Mouse (Mus musculus) hindbrain, embryonic 14.5 days (tissue): ENCODE measurements around the gene Tmx2. TPM values are rescaled to one million over a fixed set of nuclear protein-coding genes. Genes with fewer than 3 reads are reported as not detected.
"Not testable (repeated sequence)": the region's sequence is repeated elsewhere in the genome, so short reads cannot be mapped to it uniquely, and the experiment has no call there.

ENCODE experiments used
- ATAC-seq: fragments of 200-750 bp; cut with Nextera tagmentation; 2 replicates; pipeline ENCODE4 v1.8.0; 2017; ENCODE audit warnings: moderate number of reproducible peaks, mild to moderate bottlenecking, moderate TSS enrichment, moderate library complexity; ENCODE audit not compliant: low FRiP score
- DNase-seq: peaks from one replicate; pipeline ENCODE4 v3.0.0-alpha.2; 2015; ENCODE audit warnings: low spot score
- H3K27ac ChIP-seq: fragments of 300-500 bp; sonication (generic); 2 replicates; pipeline ENCODE4 v1.5.1; 2014; ENCODE audit warnings: mild to moderate bottlenecking, moderate library complexity
- H3K27me3 ChIP-seq: fragments of 300-500 bp; sonication (generic); 2 replicates; pipeline ENCODE4 v1.6.1; 2014; ENCODE audit warnings: mild to moderate bottlenecking, low read length, mixed read lengths; ENCODE audit not compliant: control insufficient read depth, insufficient read depth
- H3K36me3 ChIP-seq: fragments of 300-500 bp; sonication (generic); replicated peaks from 2 replicates; pipeline ENCODE4 v1.6.1; 2014; ENCODE audit not compliant: control insufficient read depth, insufficient read depth
- H3K4me1 ChIP-seq: fragments of 300-500 bp; sonication (generic); replicated peaks from 2 replicates; pipeline ENCODE4 v1.6.1; 2014; ENCODE audit warnings: antibody characterized with exemption, low read length, mixed read lengths; ENCODE audit not compliant: control insufficient read depth, insufficient read depth
- H3K4me2 ChIP-seq: fragments of 300-500 bp; sonication (generic); replicated peaks from 2 replicates; pipeline ENCODE4 v1.6.1; 2014; ENCODE audit warnings: mild to moderate bottlenecking, moderate library complexity
- H3K4me3 ChIP-seq: fragments of 300-500 bp; sonication (generic); replicated peaks from 2 replicates; pipeline ENCODE4 v1.5.1; 2014; ENCODE audit warnings: mild to moderate bottlenecking, low read length
- H3K9ac ChIP-seq: fragments of 300-500 bp; sonication (generic); 2 replicates; pipeline ENCODE4 v1.6.1; 2014
- H3K9me3 ChIP-seq: fragments of 300-500 bp; sonication (generic); 2 replicates; pipeline ENCODE4 v1.6.1; 2016; ENCODE audit warnings: low read length; ENCODE audit not compliant: control insufficient read depth
- WGBS: fragments of 180-500 bp; shearing (Covaris S2); extraction: QIAGEN DNeasy Blood & Tissue Kit; methylation state at CpG from one replicate; pipeline ENCODE4 v1.1.7; 2014; 5-methylcytosine and 5-hydroxymethylcytosine counted together
- polyA plus RNA-seq: library from polyadenylated mRNA; unstranded; fragments of >200 nt; fragmentation: Nextera tagmentation; extraction: Ambion mirVana; gene quantifications from 2 replicates; pipeline ENCODE4 v1.2.1, GENCODE M21; 2014

Gene Tmx2
- polyA plus RNA-seq, 1 experiment from 2014 or later, result 316 TPM

DNA sequence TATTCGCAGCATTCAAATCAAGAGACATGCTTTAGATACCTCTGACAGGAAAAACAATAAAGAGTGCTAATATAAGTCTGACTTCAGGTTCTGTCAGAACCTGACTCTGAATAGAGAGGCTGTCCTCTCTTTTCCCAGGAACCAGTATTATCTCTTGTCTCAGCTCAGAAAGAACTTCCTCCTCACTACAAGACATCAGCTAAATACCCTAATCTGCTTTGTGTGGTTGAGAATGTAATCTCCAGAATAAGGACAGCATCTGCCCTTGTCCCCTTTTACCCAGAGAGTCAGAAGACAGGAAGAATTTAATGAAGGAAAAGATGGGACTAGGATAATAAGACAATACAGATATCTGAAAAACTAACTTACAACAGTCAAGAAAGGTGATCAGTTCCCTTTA is 24.6 kb upstream of the Tmx2 start:
- H3K4me1 ChIP-seq, result no peaks in the 10 kb centered on the region
- no peaks in the 10 kb centered on the region for H3K9me3 ChIP-seq
- 98% methylated on average over 1 of the region's 1 CpGs for WGBS
- ATAC-seq, result no peak
- no peak overlapping the region for H3K27ac ChIP-seq
- H3K4me3 ChIP-seq, result no peak overlapping the region
- H3K4me2 ChIP-seq, result no peak overlapping the region
- H3K36me3 ChIP-seq, result peaks cover 76% of the 10 kb centered on the region
- no peaks in the 10 kb centered on the region for H3K27me3 ChIP-seq
- no peak for DNase-seq
- no peak overlapping the region for H3K9ac ChIP-seq

DNA sequence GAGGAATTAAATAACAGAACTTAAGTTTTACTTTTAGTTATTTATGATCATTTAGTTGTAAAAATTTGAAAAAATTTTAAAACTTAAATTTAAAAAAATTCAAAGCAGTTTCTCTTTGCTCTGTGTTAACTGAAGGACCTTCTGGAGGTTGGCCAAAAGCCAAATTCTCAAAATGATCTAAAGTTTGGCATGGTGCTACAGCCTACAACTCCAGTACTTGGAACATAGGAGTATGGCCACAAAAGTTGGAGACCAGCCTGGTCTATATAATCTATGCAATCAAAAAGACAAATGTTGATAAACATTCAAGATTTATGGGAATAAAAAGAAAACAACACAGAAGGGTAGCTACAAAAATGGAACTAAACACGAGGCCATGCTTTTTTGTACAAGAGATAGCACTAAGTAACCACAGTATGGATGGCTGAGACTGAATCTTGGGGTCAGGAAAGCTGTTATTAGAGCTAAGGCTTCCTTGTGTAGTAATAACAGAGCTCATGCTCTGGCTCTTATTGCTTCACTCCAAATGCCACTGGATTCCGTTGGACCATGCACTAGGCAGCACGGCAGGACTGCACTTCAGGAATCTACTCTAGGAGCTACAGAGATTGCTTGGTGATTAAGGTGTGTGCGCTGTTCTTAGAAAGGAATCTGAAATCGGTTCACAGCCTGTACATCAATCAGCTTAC is 16.2 kb upstream of the Tmx2 start:
- H3K9me3 ChIP-seq, result no peaks in the 10 kb centered on the region
- H3K4me3 ChIP-seq, result no peak overlapping the region
- DNase-seq (no peak), ATAC-seq (no peak)
- H3K9ac ChIP-seq, result no peak overlapping the region
- no peaks in the 10 kb centered on the region for H3K27me3 ChIP-seq
- no peak overlapping the region for H3K4me2 ChIP-seq
- 92% methylated on average over 5 of the region's 5 CpGs for WGBS
- no peak overlapping the region for H3K27ac ChIP-seq
- H3K4me1 ChIP-seq, result no peaks in the 10 kb centered on the region
- H3K36me3 ChIP-seq, result peaks cover 79% of the 10 kb centered on the region

DNA sequence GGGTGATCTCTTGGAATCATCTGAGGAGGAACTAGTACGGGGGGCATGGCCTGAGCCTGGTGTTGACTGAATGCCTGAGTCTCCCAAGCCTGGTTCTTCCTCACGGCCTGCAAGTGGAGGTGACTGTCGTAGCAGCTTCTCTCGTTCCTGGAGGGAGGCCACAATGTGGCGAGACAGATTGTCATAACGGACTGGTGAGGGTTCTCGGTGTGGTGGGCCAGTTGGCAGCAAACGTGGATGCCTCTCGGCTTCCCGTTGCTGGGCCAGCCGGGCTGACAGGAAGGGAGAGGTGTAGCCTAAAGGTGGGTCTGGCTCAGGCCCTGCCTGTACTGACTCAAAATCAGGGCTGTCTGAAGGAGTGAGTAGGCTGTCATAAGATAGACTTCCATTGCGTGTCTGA is 11.1 kb upstream of the Tmx2 start:
- H3K27me3 ChIP-seq, result no peaks in the 10 kb centered on the region
- peaks cover 95% of the 10 kb centered on the region for H3K36me3 ChIP-seq
- H3K9me3 ChIP-seq, result no peaks in the 10 kb centered on the region
- no peak overlapping the region for H3K4me2 ChIP-seq
- WGBS, result 92% methylated on average over 12 of the region's 12 CpGs
- no peaks in the 10 kb centered on the region for H3K4me1 ChIP-seq
- no peak overlapping the region for H3K9ac ChIP-seq
- H3K4me3 ChIP-seq, result no peak overlapping the region
- DNase-seq (no peak), ATAC-seq (no peak)
- H3K27ac ChIP-seq, result no peak overlapping the region

DNA sequence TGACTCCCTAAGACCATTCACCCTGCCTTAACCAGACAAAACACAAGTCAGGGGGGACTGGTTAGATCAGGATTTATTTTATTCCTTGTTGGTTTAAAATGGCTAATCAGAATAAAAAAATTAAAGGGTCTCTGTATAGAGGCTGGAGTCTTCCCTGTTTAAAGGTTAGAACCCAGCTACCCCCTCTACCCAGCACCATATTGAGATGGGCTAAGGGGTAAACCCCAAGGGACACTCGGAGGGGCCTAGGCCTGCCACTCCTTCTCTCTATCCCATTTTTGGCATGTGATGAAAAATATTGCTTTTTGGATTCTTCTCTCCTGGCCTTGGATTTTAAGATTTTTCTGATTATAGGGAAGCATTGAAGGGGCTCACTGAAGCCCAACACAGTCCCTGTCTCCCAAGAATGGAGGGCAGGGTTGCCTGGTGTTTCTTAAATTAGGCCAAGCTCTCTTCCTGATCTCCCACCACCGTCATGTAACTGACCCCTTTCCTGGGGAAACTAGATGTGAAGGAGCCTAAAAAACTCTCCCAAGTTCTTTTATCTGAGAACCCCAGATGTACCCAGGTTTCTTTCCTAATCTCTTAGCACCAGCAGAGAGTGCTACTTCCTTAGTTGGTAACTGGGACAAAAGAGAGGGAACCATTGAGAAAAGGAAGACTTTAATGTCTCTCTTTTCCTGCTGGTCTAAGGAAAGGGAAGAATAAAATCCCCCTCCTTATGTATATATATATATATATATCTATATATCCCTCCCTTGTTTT is 9.3 kb upstream of the Tmx2 start:
- H3K4me2 ChIP-seq, result no peak overlapping the region
- H3K9me3 ChIP-seq, result no peaks in the 10 kb centered on the region
- ATAC-seq (no peak), DNase-seq (no peak)
- H3K36me3 ChIP-seq, result peaks cover 84% of the 10 kb centered on the region
- WGBS, result 88% methylated on average over 2 of the region's 2 CpGs
- H3K4me1 ChIP-seq, result no peaks in the 10 kb centered on the region
- H3K27ac ChIP-seq, result no peak overlapping the region
- H3K27me3 ChIP-seq, result no peaks in the 10 kb centered on the region
- H3K9ac ChIP-seq, result no peak overlapping the region
- H3K4me3 ChIP-seq, result no peak overlapping the region

DNA sequence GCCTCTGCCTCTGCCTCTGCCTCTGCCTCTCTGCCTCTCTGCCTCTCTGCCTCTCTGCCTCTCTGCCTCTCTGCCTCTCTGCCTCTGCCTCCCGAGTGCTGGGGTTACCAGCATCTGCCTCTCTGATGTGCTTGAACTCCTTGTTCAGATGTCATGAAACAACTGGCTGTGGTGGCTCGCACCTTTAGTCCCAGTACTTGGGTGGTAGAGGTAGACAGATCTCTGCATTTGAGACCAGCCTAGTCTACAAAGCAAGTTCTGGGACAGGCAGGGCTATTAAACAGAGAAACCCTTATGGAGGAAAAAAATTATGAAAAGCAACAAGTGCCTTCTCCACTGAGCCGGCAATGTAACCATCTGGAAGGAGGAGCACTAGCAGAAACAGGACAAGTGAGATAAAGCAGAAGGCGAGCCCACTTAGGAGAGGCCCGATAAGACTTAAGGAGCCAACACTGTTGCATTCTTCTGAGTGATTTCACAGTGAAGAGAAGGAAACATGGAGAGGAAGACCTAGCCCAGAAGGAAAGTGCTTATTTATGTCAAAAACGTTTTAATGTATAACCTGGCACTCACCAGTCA is 3.8 kb upstream of the Tmx2 start:
- Histone ChIP-seq H3K4me1 (peaks cover 7% of the 10 kb centered on the region), H3K36me3 (peaks cover 30% of the 10 kb centered on the region), H3K4me2 (no peak overlapping the region), H3K9me3 (no peaks in the 10 kb centered on the region), H3K9ac (no peak overlapping the region), H3K4me3 (no peak overlapping the region), H3K27ac (no peak overlapping the region), H3K27me3 (no peaks in the 10 kb centered on the region)
- 87% methylated on average over 6 of the region's 6 CpGs for WGBS
- no peak for ATAC-seq
- no peak for DNase-seq

DNA sequence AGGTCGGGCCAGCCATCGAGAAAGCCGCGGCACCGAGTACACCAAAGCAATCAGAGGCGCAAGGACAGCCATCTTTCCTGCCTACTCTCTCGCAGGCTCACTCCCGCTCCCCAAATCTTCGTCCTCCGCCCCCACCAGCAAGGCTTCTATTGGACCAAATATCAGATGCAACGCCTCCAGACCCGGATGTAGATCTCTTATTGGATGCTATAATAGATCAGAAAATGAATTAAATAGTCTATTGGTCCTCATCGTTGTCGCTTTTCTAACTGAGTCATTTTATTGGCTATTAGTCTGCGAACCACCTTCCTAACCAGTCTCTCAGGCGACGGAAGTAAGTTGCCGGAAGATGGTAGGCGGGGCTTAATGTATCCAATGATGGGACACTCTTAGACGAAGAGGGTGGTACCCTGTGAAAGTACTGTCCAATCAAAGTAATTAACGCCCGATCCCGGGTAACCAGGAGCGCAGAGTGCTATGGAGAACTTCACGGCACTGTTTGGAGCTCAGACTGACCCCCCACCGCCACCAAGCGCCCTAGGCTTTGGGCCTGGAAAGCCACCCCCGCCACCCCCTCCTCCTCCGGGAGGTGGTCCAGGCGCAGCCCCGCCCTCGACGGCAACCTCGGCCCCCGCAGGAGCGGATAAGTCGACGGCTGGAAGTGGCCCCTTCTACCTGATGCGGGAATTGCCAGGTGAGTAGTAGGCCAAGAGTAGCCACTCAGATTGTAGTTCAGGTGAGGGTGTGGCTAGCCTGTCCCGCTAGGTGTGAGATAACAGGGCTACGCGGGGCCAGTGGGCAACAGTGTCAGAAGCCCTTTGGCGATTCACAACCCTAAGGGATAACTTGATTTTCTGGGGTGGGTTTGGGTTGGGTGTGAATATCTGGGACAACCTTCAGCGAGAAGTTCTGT is 716 bp downstream of the Tmx2 start, which contains the start of the genes Gm28635 and Med19:
Gene Gm28635, minus strand, starts transcription at position 74 of the 913 bp plus-strand sequence.
Gene Med19, plus strand, starts transcription at position 435 of the 913 bp plus-strand sequence.
- peak; percentile 99 for DNase-seq
- H3K9me3 ChIP-seq, result no peaks in the 10 kb centered on the region
- peak within 1 kb of the TSS; percentile 82 for H3K9ac ChIP-seq
- peak; percentile 100 for ATAC-seq
- no peaks in the 10 kb centered on the region for H3K27me3 ChIP-seq
- under 1% methylated on average over 44 of the region's 44 CpGs for WGBS
- peak within 1 kb of the TSS; percentile 84 for H3K27ac ChIP-seq
- peaks cover 22% of the 10 kb centered on the region for H3K4me1 ChIP-seq
- H3K36me3 ChIP-seq, result peaks cover 30% of the 10 kb centered on the region
- peak within 1 kb of the TSS; percentile 82 for H3K4me2 ChIP-seq
- peak within 1 kb of the TSS; percentile 94 for H3K4me3 ChIP-seq

DNA sequence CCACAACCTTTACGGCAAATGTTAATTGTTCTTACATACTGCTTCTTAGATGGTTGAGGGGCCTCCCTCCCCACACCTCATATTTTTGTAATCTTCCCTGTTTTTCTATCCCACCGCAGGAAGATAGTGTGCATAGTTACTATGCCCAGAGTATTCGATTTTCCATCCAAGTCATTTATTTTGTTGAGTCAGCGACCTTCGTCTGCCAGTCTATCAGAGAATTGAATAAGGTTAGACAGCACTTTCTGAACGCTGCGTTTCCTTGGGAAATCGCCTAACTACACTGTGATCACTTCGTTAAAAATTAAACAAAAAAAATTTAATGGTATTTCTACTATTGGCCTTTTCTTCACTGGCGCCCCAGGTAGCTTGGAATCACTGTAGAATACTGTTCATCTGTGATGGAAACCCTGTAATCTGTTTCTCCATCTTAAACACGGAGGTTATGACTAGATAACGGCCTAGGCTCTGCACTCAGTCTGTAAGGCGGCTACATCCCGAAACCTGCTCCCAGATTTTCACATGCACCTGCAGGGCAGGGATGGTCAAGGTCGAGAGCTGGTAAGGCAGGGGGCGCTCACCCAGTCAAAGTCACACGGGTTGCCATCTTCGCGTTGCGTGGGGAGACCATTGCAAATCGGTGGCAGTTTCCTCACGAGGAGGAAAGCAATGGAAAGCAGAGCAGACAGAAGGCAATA is 1.5 kb downstream of the Tmx2 start:
- Histone ChIP-seq H3K9me3 (no peaks in the 10 kb centered on the region), H3K4me3 (peak overlapping the region; percentile 94), H3K27me3 (no peaks in the 10 kb centered on the region), H3K4me2 (peak overlapping the region; percentile 82), H3K9ac (peak overlapping the region; percentile 77), H3K36me3 (peaks cover 38% of the 10 kb centered on the region), H3K27ac (peak overlapping the region; percentile 84), H3K4me1 (peaks cover 22% of the 10 kb centered on the region)
- DNase-seq, result peak; percentile 36
- ATAC-seq, result peak; percentile 57
- 9% methylated on average over 22 of the region's 22 CpGs for WGBS

DNA sequence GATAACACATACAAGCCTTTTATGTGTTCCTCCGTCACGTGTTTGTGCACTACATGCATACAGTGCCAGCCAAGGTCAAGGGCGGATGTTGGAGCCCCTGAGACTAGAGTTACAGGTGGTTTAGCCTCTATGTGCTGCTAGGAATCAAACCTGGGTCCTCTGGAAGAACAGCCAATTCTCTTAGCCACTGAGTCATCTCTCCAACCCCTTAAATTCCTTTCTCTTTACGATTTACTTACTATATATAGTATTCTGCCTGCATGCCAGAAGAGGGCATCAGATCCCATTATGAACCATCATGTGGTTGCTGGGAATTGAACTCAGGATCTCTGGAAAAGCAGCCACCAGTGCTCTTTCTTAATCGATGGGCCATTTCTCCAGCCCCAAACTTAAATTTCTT is 7.4 kb downstream of the Tmx2 start:
- ATAC-seq, H3K9me3 ChIP-seq, DNase-seq, H3K27me3 ChIP-seq: not testable (repeated sequence)
- peak overlapping the region; percentile 80; the same call in 1 of the 2 replicates for H3K9ac ChIP-seq
- 70% methylated on average over 4 of the region's 5 CpGs for WGBS
- peaks cover 39% of the 10 kb centered on the region for H3K36me3 ChIP-seq
- H3K27ac ChIP-seq, result peak overlapping the region; percentile 86; the same call in 1 of the 2 replicates
- H3K4me2 ChIP-seq, result peak overlapping the region; percentile 65
- H3K4me3 ChIP-seq, result peak overlapping the region; percentile 70; the same call in 1 of the 2 replicates
- peaks cover 17% of the 10 kb centered on the region for H3K4me1 ChIP-seq
